Mouse (Mus musculus) pancreas, adult 10 weeks (tissue): ENCODE measurements around the gene Ppp2r3c. TPM values are rescaled to one million over a fixed set of nuclear protein-coding genes. Genes with fewer than 3 reads are reported as not detected.

Experiments used
- polyA plus RNA-seq: library from polyadenylated mRNA; stranded (reverse); fragments of 350-450 nt; fragmentation: Illumina TruSeq; extraction: RNeasy Lipid Tissue Mini Kit (QIAGEN cat#74804); gene quantifications from one replicate; pipeline ENCODE4 v1.2.3, GENCODE M21; 2015; ENCODE audit warnings: low read depth, low replicate concordance; ENCODE audit not compliant: insufficient read depth

Gene Ppp2r3c
- 2.7 TPM for polyA plus RNA-seq

DNA sequence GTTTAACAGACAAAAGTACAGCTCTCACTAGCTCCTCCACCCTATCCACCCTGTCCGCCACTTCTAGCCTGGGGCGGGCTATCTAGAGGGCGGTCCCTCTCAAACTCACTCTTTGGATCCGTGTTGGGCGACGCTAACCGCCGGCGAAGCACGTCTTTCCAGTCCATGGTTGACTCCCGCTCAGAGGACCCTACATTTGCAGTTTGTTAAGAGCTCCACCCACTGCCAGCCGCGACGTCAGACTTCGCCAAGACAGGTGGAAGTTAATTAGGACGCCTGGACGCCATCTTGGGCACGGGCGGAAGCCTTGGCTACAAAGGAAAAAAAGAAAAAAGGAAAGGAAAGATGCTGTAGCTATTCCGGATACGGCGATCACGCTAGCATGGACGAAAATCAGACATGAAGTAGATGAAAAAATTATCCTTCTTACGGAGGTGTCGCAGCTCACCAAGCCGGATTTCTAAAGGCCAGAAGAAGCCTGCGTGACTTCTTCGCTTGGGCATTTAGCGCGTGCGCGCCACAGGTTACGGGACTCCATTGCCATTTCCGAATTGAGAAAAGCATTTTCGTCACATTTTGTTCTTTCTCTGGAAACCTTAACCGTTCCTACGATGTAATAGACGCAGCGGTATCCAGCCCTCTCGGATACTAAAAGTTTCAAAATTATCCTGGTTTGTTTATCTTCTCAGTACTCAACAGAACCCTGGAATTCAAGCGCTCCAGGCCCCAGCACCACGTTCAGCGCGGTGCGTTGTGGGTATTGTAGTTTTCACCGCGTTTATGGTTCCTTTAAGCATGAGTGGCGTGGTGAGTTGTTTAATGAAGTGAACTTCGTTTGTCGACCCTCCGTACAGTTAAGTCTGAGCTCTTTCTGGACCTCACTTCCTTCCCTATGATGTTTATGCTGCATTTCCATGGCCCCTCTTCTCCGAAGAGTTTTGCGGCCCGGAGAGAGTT is at the start of gene Ppp2r3c:
TSS of gene Ppp2r3c (minus strand) at position 514 of the 957 bp plus-strand sequence.

GRCm38 (mm10) chr12:55299336-55299735 is 3.5 kb downstream of the Ppp2r3c start, which contains the start of gene 1110008L16Rik:
1110008L16Rik (plus strand) TSS chr12:55299577.

DNA sequence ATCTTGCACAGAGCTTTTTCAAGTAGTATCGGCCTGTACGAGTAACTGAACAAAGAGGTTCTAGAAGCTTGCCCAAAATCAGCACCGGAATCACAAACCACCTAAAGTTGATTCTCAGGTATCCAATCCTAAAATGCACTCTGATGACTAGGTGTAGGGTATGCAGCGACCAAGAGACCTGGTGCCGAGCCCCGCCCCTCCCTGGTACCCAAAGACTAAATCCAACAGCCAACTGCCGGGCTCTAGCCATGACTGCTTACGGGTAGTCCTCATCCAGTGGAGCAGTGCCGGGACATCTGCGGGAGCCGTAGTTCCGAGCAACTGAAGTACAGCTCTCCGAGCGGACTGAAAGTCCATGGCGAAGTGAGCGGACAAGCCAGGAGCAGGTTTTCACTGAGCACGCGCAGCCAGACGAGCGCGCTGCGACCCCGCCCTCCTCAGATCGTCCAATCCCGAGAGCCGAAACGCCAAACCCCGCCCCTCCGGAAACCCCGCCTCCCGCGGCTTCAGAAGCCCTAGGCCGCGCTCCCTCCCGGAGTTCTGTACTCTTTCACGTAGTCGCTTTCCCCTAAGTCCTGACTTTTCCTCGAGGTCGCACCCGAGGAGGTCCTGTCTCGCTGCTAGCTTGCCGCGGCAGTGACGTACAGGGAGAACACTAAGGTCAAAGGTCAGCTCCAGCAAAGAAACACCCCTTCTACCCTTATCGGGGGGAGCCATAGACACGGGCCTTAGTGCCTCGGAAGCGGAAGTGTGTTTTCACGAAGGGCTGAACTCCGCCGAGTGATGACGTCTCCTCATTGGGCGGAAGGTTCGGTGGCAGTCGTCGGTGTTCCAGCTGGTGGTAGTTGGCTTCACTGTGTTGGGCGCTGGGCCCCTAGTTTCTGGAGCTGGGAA is 72.9 kb downstream of the Ppp2r3c start, which contains the start of gene Srp54c:
TSS of gene Srp54c (plus strand) at position 543 of the 894 bp plus-strand sequence.

Other genes with a start within 250 kb of the Ppp2r3c start
- gene 2700097O09Rik, start 222.9 kb downstream of the Ppp2r3c start, polyA plus RNA-seq = 6.4 TPM
- 19.4 TPM for gene Srp54a, start 222.7 kb downstream of the Ppp2r3c start, polyA plus RNA-seq
- 3.6 TPM for gene Fam177a, start 178.5 kb downstream of the Ppp2r3c start, polyA plus RNA-seq
- 4.9 TPM for gene Srp54b, start 147.9 kb downstream of the Ppp2r3c start, polyA plus RNA-seq
- 0.39 TPM for gene 1700047I17Rik2, start 103.4 kb downstream of the Ppp2r3c start, polyA plus RNA-seq
- 14.2 TPM for gene Srp54c, start 72.8 kb downstream of the Ppp2r3c start, polyA plus RNA-seq
- gene 1110008L16Rik, start 3.4 kb downstream of the Ppp2r3c start, polyA plus RNA-seq = 2.3 TPM
- gene Psma6, start 81.2 kb upstream of the Ppp2r3c start, polyA plus RNA-seq = 33.9 TPM
- gene Nfkbia, start 189.6 kb upstream of the Ppp2r3c start, polyA plus RNA-seq = 18.7 TPM